Mouse (Mus musculus) midbrain, embryonic 10.5 days (tissue): ENCODE results near the gene F2r. TPM values are rescaled to one million over a fixed set of nuclear protein-coding genes. Genes with fewer than 3 reads are reported as not detected.

Experiments
- DNase-seq: peaks from one replicate; pipeline ENCODE4 v3.0.0-alpha.2; 2017; ENCODE audit warnings: low spot score
- H3K27ac ChIP-seq: fragments of 300-500 bp; sonication (generic); replicated peaks from 2 replicates; pipeline ENCODE4 v1.5.1; 2016; ENCODE audit warnings: mild to moderate bottlenecking
- H3K27me3 ChIP-seq: fragments of 300-500 bp; sonication (generic); 2 replicates; pipeline ENCODE4 v1.6.1; 2016; ENCODE audit warnings: low read depth, mild to moderate bottlenecking; ENCODE audit not compliant: poor library complexity, severe bottlenecking
- H3K36me3 ChIP-seq: fragments of 300-500 bp; sonication (generic); 2 replicates; pipeline ENCODE4 v1.6.1; 2016; ENCODE audit warnings: mild to moderate bottlenecking, moderate library complexity
- H3K4me1 ChIP-seq: fragments of 300-500 bp; sonication (generic); 2 replicates; pipeline ENCODE4 v1.6.1; 2016
- H3K4me3 ChIP-seq: fragments of 300-500 bp; sonication (generic); 2 replicates; pipeline ENCODE4 v1.5.1; 2016; ENCODE audit warnings: mild to moderate bottlenecking, moderate library complexity
- H3K9me3 ChIP-seq: fragments of 300-500 bp; sonication (generic); replicated peaks from 2 replicates; pipeline ENCODE4 v1.6.1; 2016; ENCODE audit warnings: mild to moderate bottlenecking
- WGBS: fragments of 180-500 bp; shearing (Covaris S2); methylation state at CpG from one replicate; pipeline ENCODE4 v1.1.7; 2016; 5-methylcytosine and 5-hydroxymethylcytosine counted together
- polyA plus RNA-seq: library from polyadenylated mRNA; unstranded; fragments of >200 nt; fragmentation: Nextera tagmentation; extraction: Ambion mirVana; gene quantifications from 2 replicates; pipeline ENCODE4 v1.2.1, GENCODE M21; 2016

F2r gene
- polyA plus RNA-seq: 117 and 122 TPM in 2 replicates

DNA sequence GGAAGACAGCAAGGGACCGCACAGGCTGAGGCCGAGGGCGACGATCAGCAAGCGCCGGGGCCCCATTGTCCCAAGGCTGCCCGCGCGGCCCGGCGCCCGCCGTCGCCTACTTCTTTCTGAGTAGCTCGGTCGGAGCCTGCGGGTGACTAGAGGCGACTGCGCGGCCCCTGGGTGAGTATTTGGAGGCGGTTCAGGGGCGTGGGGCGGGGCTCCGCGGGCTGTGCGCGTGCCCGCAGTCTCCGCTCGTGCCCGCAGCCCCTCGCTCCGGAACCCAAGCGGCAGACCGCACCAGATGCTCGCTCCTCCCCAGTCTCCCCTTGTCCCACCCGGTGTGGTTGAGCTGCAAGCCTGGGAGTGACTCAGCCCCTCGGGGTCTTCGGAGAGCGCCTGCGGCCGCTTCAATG is at the start of gene F2r:
F2r (minus strand) TSS at position 179 of the 404 bp plus-strand sequence.
- peak within 1 kb of the TSS; percentile 88 for H3K4me3 ChIP-seq

DNA sequence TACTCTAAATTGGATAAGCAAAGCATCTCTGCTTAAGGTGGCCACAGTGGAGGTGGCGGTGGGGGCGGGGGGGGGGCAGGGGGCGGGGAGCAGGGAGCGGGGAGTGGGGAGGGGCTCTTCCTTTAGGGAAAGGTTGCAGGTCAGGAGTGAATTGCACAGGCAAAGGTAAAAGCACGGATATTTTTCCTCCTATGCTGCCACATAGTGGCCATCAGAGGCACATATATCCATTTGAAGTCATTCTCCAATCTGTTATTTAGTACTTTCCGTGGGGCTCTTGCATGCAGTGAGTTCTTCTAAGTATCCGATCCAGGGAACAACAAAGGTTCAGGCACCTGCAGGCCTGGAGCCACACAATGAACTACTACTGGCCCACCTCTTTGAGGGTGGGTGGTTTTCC is 49.0 kb upstream of the F2r start:
- H3K27me3 ChIP-seq: no peaks in the 10 kb centered on the region
- H3K9me3 ChIP-seq: no peaks in the 10 kb centered on the region; the same call in 1 of the 2 replicates
- H3K4me3 ChIP-seq: no peak overlapping the region
- 27% methylated on average over 7 of the region's 7 CpGs for WGBS
- H3K27ac ChIP-seq: no peak overlapping the region
- H3K4me1 ChIP-seq: peaks cover 6% of the 10 kb centered on the region; the same call in 1 of the 2 replicates
- DNase-seq: no peak
- peaks cover 94% of the 10 kb centered on the region for H3K36me3 ChIP-seq

More for the DNA sequence above, at the start of gene F2r:
- no peaks in the 10 kb centered on the region for H3K9me3 ChIP-seq
- peaks cover 43% of the 10 kb centered on the region for H3K4me1 ChIP-seq
- no peaks in the 10 kb centered on the region for H3K27me3 ChIP-seq
- H3K36me3 ChIP-seq: peaks cover 26% of the 10 kb centered on the region
- peak within 1 kb of the TSS; percentile 98 for H3K27ac ChIP-seq
- peak; percentile 89 for DNase-seq
- under 1% methylated on average over 42 of the region's 42 CpGs for WGBS

DNA sequence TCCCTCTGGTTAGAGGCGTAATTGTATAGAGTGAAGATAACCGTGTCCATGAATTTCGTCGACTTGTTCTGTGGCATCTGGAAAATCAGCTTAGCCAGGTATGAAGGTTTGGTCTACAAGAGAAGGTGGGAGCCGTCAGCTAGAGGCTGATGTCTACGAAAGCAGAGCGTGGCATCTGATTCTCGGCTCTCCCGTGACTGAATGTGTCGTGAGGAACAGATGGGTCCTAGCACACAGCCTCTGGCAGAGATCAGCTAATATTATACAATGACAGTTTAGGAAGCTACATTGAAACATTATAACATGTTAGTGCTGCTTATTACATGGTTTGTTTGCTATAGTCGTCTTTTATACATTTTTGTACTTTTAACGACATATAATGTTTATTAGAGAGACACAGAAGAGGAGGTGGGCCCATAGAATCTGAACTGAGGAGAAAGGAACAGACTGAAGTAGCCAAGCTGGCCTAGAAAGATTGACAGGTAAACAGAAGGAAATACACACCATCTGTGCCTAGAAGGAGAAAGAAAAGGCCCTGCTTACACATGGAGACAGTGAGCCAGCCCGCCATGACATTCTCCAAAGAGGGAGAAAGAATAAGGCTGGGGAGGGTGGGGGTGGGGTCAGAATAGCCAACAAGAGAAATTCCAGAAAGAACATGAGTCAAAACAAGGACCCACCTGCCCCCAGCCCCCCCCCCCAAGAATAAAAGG is 47.5 kb upstream of the F2r start:
- Histone ChIP-seq H3K4me3 (no peak overlapping the region), H3K27ac (no peak overlapping the region), H3K9me3 (no peaks in the 10 kb centered on the region; the same call in 1 of the 2 replicates), H3K27me3 (no peaks in the 10 kb centered on the region), H3K36me3 (peaks cover 94% of the 10 kb centered on the region), H3K4me1 (peaks cover 6% of the 10 kb centered on the region; the same call in 1 of the 2 replicates)
- 90% methylated on average over 13 of the region's 13 CpGs for WGBS
- DNase-seq: no peak

DNA sequence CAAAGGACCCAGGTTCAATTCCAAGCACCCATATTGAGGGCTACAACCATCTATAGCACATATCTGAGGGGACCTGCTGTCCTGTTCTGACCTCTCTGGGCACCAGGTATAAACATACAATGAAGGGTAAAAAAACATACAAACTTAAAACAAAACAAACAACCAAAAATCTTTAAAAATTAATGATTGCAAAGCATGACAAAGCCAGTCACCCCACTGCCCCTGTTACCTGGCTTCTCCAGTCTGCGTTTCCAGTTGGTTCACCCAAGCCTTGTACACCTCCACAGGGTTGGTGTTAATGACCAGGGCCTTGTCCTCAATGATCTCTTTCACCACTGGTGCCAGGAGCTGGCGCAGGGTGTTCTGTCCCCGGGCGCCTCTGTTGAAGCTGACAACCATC is 45.5 kb upstream of the F2r start:
- 95% methylated on average over 4 of the region's 4 CpGs for WGBS
- Histone ChIP-seq H3K27ac (no peak overlapping the region), H3K4me1 (peaks cover 6% of the 10 kb centered on the region; the same call in 1 of the 2 replicates), H3K9me3 (no peaks in the 10 kb centered on the region; the same call in 1 of the 2 replicates), H3K4me3 (no peak overlapping the region), H3K27me3 (no peaks in the 10 kb centered on the region), H3K36me3 (peaks cover 94% of the 10 kb centered on the region)
- no peak for DNase-seq

DNA sequence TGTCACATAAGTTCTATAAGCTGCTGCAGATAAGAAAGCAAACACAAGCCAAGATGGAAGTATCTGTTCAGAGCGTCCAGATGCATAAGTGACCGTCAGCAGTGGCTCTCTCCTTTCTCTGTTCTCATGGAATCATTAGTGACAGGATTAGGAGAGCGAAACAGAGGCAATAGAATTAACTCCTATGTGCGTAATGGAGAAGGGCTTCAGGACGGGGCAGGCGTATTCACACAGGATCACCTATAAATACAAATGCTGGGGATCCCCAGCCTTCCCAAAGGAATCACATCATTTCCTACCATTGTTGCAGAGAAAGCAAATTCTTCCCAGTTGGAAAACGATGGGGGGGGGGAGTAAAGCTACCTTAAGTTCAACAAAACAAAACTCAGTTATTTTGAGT is 41.1 kb upstream of the F2r start:
- H3K36me3 ChIP-seq: peaks cover 84% of the 10 kb centered on the region
- WGBS: 85% methylated on average over 7 of the region's 7 CpGs

DNA sequence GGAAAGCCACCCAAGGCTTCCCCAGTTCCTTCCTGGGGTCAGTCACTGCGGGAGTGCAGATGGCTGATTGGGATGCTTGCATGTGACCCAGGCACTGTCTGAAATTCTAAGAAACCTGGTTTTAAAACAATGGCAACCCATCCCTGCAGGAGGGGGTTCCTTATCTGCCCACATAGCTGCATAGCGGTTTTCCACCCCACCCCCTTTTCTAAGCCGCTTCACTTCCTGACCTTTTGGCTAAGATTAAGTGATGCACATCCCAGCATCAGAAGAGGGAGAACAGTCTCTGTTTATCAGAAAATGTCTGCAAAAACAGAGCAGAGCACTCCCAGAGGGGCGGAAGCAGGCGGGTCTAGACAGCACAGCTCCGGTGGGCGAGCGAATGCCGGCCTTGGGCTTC is 38.9 kb upstream of the F2r start:
- no peak overlapping the region for H3K4me3 ChIP-seq
- no peaks in the 10 kb centered on the region for H3K27me3 ChIP-seq
- no peak for DNase-seq
- peaks cover 4% of the 10 kb centered on the region; the same call in 1 of the 2 replicates for H3K4me1 ChIP-seq
- 59% methylated on average over 9 of the region's 9 CpGs for WGBS
- no peaks in the 10 kb centered on the region for H3K9me3 ChIP-seq
- peak overlapping the region; percentile 52; the same call in 1 of the 2 replicates for H3K27ac ChIP-seq
- H3K36me3 ChIP-seq: peaks cover 64% of the 10 kb centered on the region

More for the DNA sequence above, 41.1 kb upstream of the F2r start:
- Histone ChIP-seq H3K27ac (no peak overlapping the region), H3K9me3 (no peaks in the 10 kb centered on the region; the same call in 1 of the 2 replicates), H3K4me1 (peaks cover 4% of the 10 kb centered on the region; the same call in 1 of the 2 replicates), H3K4me3 (no peak overlapping the region), H3K27me3 (no peaks in the 10 kb centered on the region)
- DNase-seq: no peak

DNA sequence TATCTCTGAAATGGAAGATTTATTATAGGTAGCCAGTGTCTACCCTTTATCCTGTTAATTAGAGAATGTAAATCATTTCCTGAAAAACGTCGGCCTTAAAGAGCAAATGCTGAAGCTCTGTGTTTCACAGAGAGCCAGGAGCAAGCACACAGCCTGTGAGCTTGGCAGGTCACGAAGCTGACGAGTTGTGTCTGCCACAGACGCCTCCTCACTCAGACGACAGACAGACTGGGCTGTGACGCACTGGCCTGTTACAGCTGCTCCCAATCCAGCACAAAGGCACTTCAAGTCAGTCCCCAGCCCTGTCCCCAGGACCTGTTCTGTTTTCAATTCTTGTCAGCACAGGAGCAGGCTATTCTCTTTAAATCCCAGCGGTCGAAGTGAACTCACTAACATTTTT is 37.0 kb upstream of the F2r start:
- peaks cover 4% of the 10 kb centered on the region; the same call in 1 of the 2 replicates for H3K4me1 ChIP-seq
- no peak for DNase-seq
- no peaks in the 10 kb centered on the region for H3K27me3 ChIP-seq
- H3K27ac ChIP-seq: 0 out of 2 replicates have a peak overlapping the region, but pooled peaks have one; percentile 28
- no peaks in the 10 kb centered on the region for H3K9me3 ChIP-seq
- 66% methylated on average over 9 of the region's 9 CpGs for WGBS
- H3K36me3 ChIP-seq: peaks cover 54% of the 10 kb centered on the region
- H3K4me3 ChIP-seq: no peak overlapping the region

DNA sequence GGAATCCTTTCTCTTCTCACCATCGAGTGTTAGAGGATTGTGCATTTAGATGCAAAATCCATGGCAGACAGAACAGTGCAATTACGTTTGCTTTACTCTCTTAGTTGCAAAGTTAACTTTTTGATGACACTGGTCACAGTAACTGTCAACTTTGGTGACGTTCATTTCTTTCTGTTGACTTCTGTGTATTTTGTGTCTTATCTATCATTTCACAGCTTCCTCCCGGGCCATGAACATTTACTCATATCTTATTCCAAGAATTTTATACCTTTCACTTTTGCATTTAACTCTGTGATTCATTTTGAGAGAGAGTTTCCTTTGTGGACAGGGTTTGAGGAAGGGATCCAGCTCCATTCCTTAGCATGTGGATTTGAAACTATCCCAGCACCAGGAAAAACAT is 35.4 kb upstream of the F2r start:
- WGBS: 93% methylated on average over 4 of the region's 4 CpGs
- Histone ChIP-seq H3K27ac (no peak overlapping the region), H3K9me3 (no peaks in the 10 kb centered on the region), H3K4me1 (peaks cover 4% of the 10 kb centered on the region; the same call in 1 of the 2 replicates), H3K4me3 (no peak overlapping the region), H3K36me3 (peaks cover 53% of the 10 kb centered on the region), H3K27me3 (no peaks in the 10 kb centered on the region)
- no peak for DNase-seq

DNA sequence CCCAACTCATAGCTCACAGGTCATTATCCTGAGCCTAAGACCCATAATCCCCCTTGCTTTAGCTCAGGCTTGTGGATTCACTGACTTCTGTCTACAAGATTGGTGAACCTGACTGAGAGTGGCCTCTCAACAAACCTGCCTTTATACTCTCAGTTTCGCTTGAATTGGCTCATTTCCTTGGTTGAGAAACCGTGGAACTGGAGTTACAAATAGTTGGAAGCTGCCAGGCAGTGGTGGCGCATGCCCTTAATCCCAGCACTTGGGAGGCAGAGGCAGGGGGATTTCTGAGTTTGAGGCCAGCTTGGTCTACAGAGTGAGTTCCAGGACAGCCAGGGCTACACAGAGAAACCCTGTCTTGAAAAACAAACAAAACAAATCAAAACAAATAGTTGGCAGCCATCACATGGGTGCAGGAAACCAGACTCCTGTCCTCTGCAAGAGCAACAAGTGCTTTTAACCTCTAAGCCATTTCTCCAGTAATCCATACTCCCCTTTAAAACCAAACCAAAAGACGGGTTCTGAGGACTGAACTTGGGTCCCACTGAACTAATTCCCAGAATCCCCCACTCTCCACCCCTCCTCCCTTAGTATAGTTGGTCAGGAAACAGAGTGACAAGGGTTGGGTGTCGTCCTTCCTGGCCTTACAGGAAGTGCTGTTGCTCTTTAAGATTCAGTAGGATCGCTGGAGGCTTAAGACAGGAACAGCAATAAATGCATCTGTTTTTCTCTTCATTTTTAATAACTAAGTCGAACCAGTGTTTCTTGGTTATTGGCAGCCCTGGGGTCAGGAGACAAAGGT is 33.8 kb upstream of the F2r start:
- WGBS: 86% methylated on average over 7 of the region's 7 CpGs
- no peak overlapping the region for H3K4me3 ChIP-seq
- H3K4me1 ChIP-seq: peaks cover under 1% of the 10 kb centered on the region; the same call in 1 of the 2 replicates
- no peak overlapping the region for H3K27ac ChIP-seq
- no peak for DNase-seq
- no peaks in the 10 kb centered on the region for H3K9me3 ChIP-seq
- H3K36me3 ChIP-seq: peaks cover 45% of the 10 kb centered on the region
- H3K27me3 ChIP-seq: no peaks in the 10 kb centered on the region

DNA sequence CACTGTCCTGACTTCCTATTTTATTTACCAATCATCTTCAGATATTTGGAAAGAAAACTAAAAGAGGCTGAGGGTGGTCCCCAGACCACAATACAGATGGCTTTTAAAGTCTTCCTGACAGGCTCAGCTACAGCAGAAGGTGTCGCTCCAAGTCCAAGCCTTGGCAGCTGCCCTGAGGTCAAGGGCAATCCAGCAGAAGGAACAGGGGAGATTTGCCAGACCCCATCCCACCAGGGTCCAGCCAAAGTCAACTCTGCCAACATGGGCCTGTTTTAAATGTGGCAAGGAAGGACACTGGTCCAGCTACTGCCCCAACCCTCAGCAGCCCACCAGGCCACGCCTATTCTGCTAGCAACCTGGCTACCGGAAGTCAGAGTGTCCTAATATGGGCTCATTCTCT is 31.7 kb upstream of the F2r start:
- no peaks in the 10 kb centered on the region for H3K4me1 ChIP-seq
- no peak overlapping the region for H3K4me3 ChIP-seq
- no peak overlapping the region for H3K27ac ChIP-seq
- no peaks in the 10 kb centered on the region for H3K9me3 ChIP-seq
- DNase-seq: no peak
- H3K27me3 ChIP-seq: no peaks in the 10 kb centered on the region
- peaks cover 52% of the 10 kb centered on the region for H3K36me3 ChIP-seq
- WGBS: 93% methylated on average over 3 of the region's 3 CpGs

DNA sequence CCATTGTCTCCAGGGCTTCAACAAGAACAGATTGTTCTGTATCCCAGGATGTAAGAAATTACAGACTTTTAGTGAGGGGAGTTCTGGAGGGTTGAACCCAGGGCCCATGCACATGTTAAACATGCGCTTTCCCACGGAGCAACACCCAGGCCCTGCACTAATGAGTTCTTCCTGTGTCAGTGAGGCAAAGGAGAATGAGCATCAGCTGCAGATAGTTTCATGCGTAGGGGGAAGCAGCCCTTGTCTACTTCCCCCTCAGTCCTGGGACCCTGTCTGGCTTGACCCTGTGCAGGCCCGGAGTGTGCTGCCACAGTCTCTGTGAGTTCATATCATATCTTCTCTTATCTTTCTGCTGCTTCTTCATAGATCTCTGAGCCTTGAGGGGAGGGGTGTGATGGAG is 29.0 kb upstream of the F2r start:
- H3K27me3 ChIP-seq: no peaks in the 10 kb centered on the region
- H3K27ac ChIP-seq: no peak overlapping the region
- WGBS: 90% methylated on average over 4 of the region's 4 CpGs
- H3K36me3 ChIP-seq: peaks cover 77% of the 10 kb centered on the region
- H3K4me3 ChIP-seq: no peak overlapping the region
- no peak for DNase-seq
- H3K9me3 ChIP-seq: no peaks in the 10 kb centered on the region
- peaks cover 6% of the 10 kb centered on the region for H3K4me1 ChIP-seq

DNA sequence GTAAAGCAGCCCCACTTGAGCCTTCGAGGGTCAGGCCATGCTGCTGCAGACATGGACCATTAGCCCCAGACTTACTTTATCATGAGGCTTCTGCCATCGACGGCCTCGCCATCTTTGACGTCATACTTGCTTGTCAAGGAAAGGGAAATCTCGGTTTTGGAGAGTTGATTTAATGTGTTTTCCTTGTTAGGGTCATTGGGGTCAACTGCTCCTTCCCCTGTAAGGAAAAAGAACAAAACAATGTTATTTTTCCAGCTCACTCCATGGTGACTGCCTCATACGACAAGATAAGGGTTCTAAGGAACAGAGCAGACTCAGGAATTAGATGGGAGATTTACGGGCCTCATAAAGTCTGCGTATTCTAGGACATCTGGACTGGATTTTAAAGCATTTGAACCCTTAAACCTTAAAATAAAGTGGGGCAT is 28.4 kb upstream of the F2r start:
- Histone ChIP-seq H3K27ac (no peak overlapping the region), H3K4me1 (peaks cover 6% of the 10 kb centered on the region), H3K27me3 (no peaks in the 10 kb centered on the region), H3K9me3 (no peaks in the 10 kb centered on the region), H3K36me3 (peaks cover 75% of the 10 kb centered on the region), H3K4me3 (no peak overlapping the region)
- WGBS: 78% methylated on average over 9 of the region's 9 CpGs
- no peak for DNase-seq

DNA sequence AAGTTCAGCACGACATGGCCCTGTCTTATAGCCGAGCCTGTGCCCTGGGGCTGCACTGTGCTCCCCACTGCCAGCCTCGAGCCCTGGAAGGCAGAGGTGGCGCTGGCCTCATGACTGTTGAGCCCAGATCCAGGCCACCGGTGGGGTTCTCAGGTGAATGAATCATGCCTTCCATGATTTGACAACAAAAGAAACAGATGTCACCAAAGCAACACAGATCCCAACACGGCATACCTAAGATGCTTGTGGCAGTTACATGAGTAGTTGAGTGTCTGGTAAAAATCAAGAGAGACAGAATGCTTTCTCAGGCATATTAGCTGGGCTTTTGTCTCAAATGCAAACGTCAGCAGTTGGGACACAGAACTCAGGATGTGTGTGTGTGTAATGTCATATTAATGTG is 25.5 kb upstream of the F2r start:
- peaks cover 17% of the 10 kb centered on the region for H3K4me1 ChIP-seq
- no peaks in the 10 kb centered on the region for H3K27me3 ChIP-seq
- no peaks in the 10 kb centered on the region for H3K9me3 ChIP-seq
- 83% methylated on average over 7 of the region's 7 CpGs for WGBS
- H3K27ac ChIP-seq: no peak overlapping the region
- H3K36me3 ChIP-seq: peaks cover 65% of the 10 kb centered on the region
- DNase-seq: no peak
- no peak overlapping the region for H3K4me3 ChIP-seq
